Mouse (Mus musculus): ENCODE measurements around the gene Kremen1. TPM values are rescaled to one million over a fixed set of nuclear protein-coding genes. Genes with fewer than 3 reads are reported as not detected.

The Kremen1 gene
- total RNA-seq, 2 experiments from 2014 or later, result 46.8 to 48.1 TPM

DNA sequence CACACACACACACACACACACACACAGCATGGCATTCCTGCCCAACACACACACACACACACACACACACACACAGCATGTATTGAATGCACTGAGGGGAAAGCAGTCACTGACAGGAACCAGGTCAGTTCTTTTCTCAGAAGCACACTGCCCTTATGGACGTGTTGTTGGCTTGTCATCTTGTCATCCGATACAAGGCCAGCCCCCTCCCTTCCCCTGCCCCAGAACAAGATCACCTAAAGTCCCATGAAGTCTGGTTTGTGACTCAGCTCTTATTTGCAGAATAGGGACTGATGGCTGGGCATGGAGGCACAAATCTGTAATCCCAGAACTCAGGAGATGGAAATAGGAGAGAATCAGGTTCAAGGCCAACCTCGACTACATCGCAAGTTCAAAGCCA is 78.5 kb downstream of the Kremen1 start:
- DNase-seq, result no peak
- intact Hi-C loops (cut with DNase I; ENCODE audit: low total_unique reads), result no loop called here

- DNase-seq, result peak; percentile 82
- intact Hi-C loops (cut with DNase I; ENCODE audit: low total_unique reads), result no loop called here
Measured at GRCm38 (mm10) chr11:5181850-5182404, 79.4 kb downstream of the Kremen1 start.

GRCm38 (mm10) chr11:5179391-5179790 is 82.0 kb downstream of the Kremen1 start:
- no peak for DNase-seq
- intact Hi-C loops (cut with DNase I; ENCODE audit: low total_unique reads), result loop anchor here (10.0 kb wide), 2 partner anchors 105 to 275 kb away; no protein-coding TSS in a partner anchor

GRCm38 (mm10) chr11:5177171-5177570 is 84.2 kb downstream of the Kremen1 start:
- DNase-seq, result no peak
- intact Hi-C loops (cut with DNase I; ENCODE audit: low total_unique reads), result loop anchor here (10.0 kb wide), 2 partner anchors 108 to 278 kb away; no protein-coding TSS in a partner anchor

DNA sequence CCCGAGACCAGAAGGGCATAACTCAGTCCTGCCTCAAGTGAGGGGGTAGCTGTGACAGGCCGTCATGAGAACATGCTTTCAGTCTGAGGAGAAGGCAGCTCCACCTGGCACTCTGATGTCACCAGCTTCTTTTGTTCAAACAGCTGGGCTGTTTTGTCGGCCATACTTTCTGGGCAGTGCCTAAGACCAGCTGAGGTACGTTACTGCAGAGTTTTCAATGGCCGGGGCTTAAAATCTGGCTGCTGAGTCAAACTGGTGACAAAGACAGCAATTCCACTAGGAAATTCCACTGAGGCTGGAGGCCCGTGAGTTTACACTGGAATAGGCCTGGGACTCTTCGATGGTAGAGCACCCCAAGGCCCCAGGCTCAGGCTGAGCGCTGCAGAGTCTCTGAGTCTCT is 84.7 kb downstream of the Kremen1 start:
- intact Hi-C loops (cut with DNase I; ENCODE audit: low total_unique reads), result loop anchor here (10.0 kb wide), 2 partner anchors 108 to 278 kb away; no protein-coding TSS in a partner anchor
- DNase-seq, result no peak

- DNase-seq, result no peak
- intact Hi-C loops (cut with DNase I; ENCODE audit: low total_unique reads), result loop anchor here (10.0 kb wide), 2 partner anchors 109 to 279 kb away; no protein-coding TSS in a partner anchor
Measured at GRCm38 (mm10) chr11:5175866-5176265, 85.5 kb downstream of the Kremen1 start.

GRCm38 (mm10) chr11:5175141-5175540 is 86.2 kb downstream of the Kremen1 start:
- no peak for DNase-seq
- intact Hi-C loops (cut with DNase I; ENCODE audit: low total_unique reads), result loop anchor here (10.0 kb wide), 2 partner anchors 110 to 280 kb away; no protein-coding TSS in a partner anchor

- no peak for DNase-seq
- intact Hi-C loops (cut with DNase I; ENCODE audit: low total_unique reads), result loop anchor here (10.0 kb wide), 2 partner anchors 112 to 282 kb away; no protein-coding TSS in a partner anchor
Measured at GRCm38 (mm10) chr11:5172861-5173260, 88.5 kb downstream of the Kremen1 start.

DNA sequence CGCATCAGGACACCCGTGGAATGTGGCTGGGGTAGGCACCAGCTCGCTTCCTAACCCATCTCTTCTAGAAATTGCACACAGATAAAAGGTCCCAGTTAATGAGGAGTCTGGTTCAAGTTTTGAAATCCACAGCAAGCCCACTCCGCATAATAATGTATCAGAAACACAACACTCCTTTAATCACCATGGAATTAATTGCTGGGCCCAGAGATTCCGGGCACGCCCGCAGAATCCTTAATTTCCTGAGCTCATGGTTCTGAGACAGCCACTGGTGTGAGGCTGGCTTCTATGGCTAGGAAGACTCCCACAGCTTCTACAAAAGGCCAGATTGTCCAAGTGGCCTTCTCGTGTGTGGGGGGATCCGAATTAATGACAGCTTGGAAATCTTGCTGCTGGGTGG is 94.0 kb downstream of the Kremen1 start:
- DNase-seq, result no peak
- intact Hi-C loops (cut with DNase I; ENCODE audit: low total_unique reads), result no loop called here

- peak; percentile 68 for DNase-seq
- intact Hi-C loops (cut with DNase I; ENCODE audit: low total_unique reads), result no loop called here
Measured at GRCm38 (mm10) chr11:5165471-5165916, 95.9 kb downstream of the Kremen1 start.

DNA sequence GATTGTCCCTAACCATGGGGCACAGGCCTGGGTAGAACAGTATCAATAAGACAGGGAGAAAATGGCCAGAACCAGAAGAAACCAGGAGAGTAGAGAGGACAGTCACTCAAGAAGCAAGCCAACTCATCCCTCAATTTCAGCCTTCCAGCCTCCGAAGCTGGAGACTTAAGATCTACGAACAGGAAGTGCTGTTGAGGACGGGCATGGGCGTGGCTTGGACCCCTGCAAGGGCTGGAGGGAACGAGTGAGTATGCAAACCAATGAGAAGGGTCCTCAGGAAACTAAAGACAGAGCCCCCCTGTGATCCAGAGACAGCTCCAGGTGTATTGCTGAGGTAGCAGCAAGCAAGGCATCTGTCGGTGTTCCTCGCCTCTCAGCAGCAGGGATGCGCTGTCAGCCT is 97.0 kb downstream of the Kremen1 start:
- no peak for DNase-seq
- intact Hi-C loops (cut with DNase I; ENCODE audit: low total_unique reads), result no loop called here

GRCm38 (mm10) chr11:5163421-5163820 is 97.9 kb downstream of the Kremen1 start:
- intact Hi-C loops (cut with DNase I; ENCODE audit: low total_unique reads), result no loop called here

GRCm38 (mm10) chr11:5160722-5161485 is 100.5 kb downstream of the Kremen1 start:
- DNase-seq, result no peak
- intact Hi-C loops (cut with DNase I; ENCODE audit: low total_unique reads), result no loop called here

More at GRCm38 (mm10) chr11:5163421-5163820, 97.9 kb downstream of the Kremen1 start:
- DNase-seq, result no peak

DNA sequence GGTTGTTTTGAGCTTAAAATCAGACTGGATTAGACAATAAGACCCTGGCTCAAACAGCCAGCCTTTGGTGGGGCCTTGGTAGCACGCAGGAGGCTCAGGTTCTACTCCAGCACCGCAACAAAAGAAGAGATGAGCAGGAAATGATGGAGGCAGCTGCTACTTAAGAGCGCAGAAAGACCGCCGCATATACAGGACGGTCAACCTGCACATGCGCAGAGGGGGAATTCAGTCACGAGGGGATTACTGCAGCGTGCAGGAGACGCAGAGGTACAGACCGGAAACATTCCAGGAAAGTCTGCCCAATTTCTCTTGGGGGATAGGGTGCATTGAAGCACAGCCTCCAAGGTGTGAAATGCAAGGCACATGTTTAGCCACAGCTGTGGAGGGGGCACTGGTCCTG is 103.3 kb downstream of the Kremen1 start:
- no peak for DNase-seq
- intact Hi-C loops (cut with DNase I; ENCODE audit: low total_unique reads), result no loop called here

DNA sequence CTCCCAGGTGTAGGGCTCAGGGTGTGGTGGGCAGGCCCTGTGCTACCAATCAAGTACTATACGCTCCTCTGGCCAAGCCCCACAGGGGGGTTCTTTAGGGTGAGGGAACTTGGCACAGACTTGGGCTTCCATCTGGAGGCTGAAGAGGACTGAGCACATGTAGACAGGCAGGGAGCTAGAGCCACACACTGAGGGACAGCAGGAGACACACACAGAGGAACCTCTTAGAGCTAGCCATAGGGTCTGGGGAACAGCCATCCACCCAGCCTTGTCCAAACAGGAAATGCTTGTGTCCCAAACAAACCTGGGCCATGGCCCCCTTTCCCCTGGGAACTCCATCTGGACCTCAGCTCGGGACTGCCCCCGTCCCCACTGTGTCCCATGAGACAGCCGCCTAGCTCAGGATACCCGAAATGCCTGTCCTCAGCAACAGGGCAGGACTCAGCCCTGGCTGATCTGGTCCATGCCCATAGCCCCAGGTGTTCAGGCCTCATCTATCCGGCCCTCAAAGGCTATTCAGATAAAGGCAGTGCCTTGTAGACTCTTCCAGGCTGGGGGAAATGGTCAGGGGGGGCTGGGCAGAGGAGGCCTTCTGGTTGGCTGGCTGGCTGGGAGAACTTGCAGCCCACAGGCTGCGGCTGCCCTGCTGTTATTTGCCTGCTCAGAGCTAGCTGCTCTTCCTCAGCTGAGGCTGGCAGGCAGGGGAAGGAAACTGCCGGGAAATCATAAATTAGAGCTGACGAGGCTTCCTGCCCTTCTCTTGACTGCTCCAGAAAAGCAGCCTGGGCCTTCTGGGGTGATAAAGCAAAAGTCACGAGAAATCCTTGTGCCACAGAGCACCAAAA is 106.2 kb downstream of the Kremen1 start:
- intact Hi-C loops (cut with DNase I; ENCODE audit: low total_unique reads), result no loop called here
- no peak for DNase-seq

GRCm38 (mm10) chr11:5151680-5152337 is 109.5 kb downstream of the Kremen1 start, which contains the start of gene Emid1:
TSS of gene Emid1 (minus strand) at chr11:5152257.
- intact Hi-C loops (cut with DNase I; ENCODE audit: low total_unique reads), result no loop called here
- DNase-seq, result no peak

DNA sequence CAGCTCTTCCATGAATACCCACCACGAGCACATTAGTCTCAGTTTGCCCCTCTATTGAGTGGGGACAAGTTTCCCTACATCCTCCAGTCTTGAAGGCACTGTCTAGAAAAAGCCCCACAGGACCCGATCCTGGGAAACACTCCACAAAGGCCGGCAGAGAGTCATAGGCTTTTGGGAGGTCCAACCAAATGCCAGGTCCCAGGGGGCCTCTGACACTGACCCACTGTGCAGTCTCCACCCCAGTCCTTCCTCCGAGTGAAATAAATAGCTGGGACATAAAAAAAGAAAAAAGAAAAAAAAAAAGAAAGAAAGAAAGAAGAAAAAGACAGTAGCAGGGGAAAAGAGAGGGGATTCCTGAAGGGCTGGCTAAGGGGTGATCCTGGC is 110.1 kb downstream of the Kremen1 start:
- intact Hi-C loops (cut with DNase I; ENCODE audit: low total_unique reads), result no loop called here
- DNase-seq, result no peak

DNA sequence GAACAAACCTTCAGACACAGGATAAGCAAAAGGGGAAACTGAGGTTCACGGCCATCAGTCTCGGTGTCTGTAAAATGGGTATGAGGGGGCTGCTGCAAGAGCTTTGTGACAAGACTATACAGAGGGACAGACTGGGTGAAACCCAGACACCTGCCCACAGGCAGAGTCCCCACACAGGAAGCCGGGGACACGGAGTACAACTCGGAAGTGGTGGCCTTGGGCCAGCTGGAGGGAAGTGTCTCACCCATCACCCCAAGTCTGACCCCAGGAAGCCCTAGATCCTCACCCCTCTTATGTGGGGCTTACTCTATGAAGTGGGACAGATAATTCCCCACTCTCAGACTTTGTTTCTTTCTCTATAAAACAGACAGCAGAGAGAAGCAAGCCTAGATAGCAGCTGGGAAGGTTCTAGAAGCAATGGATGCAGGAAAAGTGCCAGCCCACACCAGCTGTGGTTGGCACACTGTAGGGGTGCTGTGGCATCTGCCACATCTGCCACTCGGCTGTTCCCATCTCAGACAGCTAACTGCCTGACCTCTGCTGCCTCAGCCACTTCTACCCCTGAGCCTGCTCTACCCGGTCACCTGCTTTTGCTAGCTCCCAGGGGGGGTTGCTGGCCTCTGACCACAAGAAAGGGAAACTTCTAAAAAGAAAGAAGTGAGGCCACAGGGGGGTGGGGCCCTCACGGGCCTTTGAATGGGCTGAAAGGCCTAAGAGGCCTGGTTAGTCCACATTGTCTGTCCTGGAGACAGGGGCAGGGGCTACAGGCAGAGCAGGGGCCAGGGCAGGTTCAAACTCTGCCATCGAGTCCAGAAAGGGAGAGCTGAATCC is 110.7 kb downstream of the Kremen1 start:
- no peak for DNase-seq
- intact Hi-C loops (cut with DNase I; ENCODE audit: low total_unique reads), result no loop called here

Measured in gastrocnemius, postnatal 14 days (tissue).